Mouse (Mus musculus): ENCODE data around the gene Fgfr2.

GRCm38 (mm10) chr7:132507361-132507760 is 615.8 kb downstream of the Fgfr2 start:
- TF ChIP-seq POLR2A (IDR thresholded peaks at IDR 0.05; ENCODE audit: low read depth, low read length): no peak
- no peak for TF ChIP-seq CTCF (IDR thresholded peaks at IDR 0.05; ENCODE audit: borderline replicate concordance, insufficient read depth, low read length)
